Mouse (Mus musculus) neural tube, embryonic 14.5 days (tissue): ENCODE data around the gene Rcan1. TPM values are rescaled to one million over a fixed set of nuclear protein-coding genes. Genes with fewer than 3 reads are reported as not detected.
A peak's percentile ranks its signal among the peaks of the same experiment; 100 is the strongest.

Experiments used
- ATAC-seq: fragments of 200-750 bp; cut with Nextera tagmentation; 2 replicates; pipeline ENCODE4 v1.8.0; 2017; ENCODE audit warnings: low read depth, mild to moderate bottlenecking, moderate TSS enrichment, moderate library complexity
- H3K27ac ChIP-seq: fragments of 300-500 bp; sonication (generic); 2 replicates; pipeline ENCODE4 v1.5.1; 2014; ENCODE audit warnings: low read depth, mild to moderate bottlenecking, control low read depth, low read length, moderate library complexity, mixed read lengths
- H3K27me3 ChIP-seq: fragments of 300-500 bp; sonication (generic); 2 replicates; pipeline ENCODE4 v1.6.1; 2014; ENCODE audit warnings: low read length; ENCODE audit not compliant: control insufficient read depth, insufficient read depth
- H3K36me3 ChIP-seq: fragments of 300-500 bp; sonication (generic); 2 replicates; pipeline ENCODE4 v1.6.1; 2014; ENCODE audit warnings: low read length, mixed read lengths; ENCODE audit not compliant: control insufficient read depth, insufficient read depth
- H3K4me1 ChIP-seq: fragments of 300-500 bp; sonication (generic); 2 replicates; pipeline ENCODE4 v1.6.1; 2014; ENCODE audit warnings: low read length; ENCODE audit not compliant: control insufficient read depth, insufficient read depth
- H3K4me2 ChIP-seq: fragments of 300-500 bp; sonication (generic); 2 replicates; pipeline ENCODE4 v1.6.1; 2014; ENCODE audit warnings: mild to moderate bottlenecking, low read depth, low read length, control low read depth
- H3K4me3 ChIP-seq: fragments of 300-500 bp; sonication (generic); 2 replicates; pipeline ENCODE4 v1.5.1; 2014; ENCODE audit warnings: low read depth, low read length, control low read depth, mixed read lengths
- H3K9ac ChIP-seq: fragments of 300-500 bp; sonication (generic); replicated peaks from 2 replicates; pipeline ENCODE4 v1.6.1; 2014; ENCODE audit warnings: low read depth, mild to moderate bottlenecking, control low read depth, low read length, mixed read lengths
- H3K9me3 ChIP-seq: fragments of 300-500 bp; sonication (generic); 2 replicates; pipeline ENCODE4 v1.6.1; 2016; ENCODE audit warnings: low read length; ENCODE audit not compliant: control insufficient read depth
- WGBS: fragments of 180-500 bp; shearing (Covaris S2); extraction: QIAGEN DNeasy Blood & Tissue Kit; methylation state at CpG from one replicate; pipeline ENCODE4 v1.1.7; 2014; 5-methylcytosine and 5-hydroxymethylcytosine counted together
- polyA plus RNA-seq: library from polyadenylated mRNA; unstranded; fragments of >200 nt; fragmentation: Nextera tagmentation; extraction: Ambion mirVana; gene quantifications from 2 replicates; pipeline ENCODE4 v1.2.1, GENCODE M21; 2014

Gene Rcan1
- polyA plus RNA-seq, 1 experiment from 2014 or later = 70.6 TPM

GRCm38 (mm10) chr16:92387692-92388091, 83.0 kb downstream of the Rcan1 start:
- Histone ChIP-seq H3K4me1 (no peaks in the 10 kb centered on the region), H3K4me3 (no peak overlapping the region), H3K9ac (no peak overlapping the region), H3K36me3 (0 out of 2 replicates have a peak, but pooled peaks cover under 1% of the 10 kb centered on the region), H3K9me3 (no peaks in the 10 kb centered on the region), H3K27me3 (no peaks in the 10 kb centered on the region), H3K4me2 (no peak overlapping the region), H3K27ac (no peak overlapping the region)
- ATAC-seq = no peak
- 74% methylated on average over 10 of the region's 10 CpGs for WGBS

GRCm38 (mm10) chr16:92385062-92385461, 85.6 kb downstream of the Rcan1 start:
- 6% methylated on average over 2 of the region's 2 CpGs for WGBS
- ATAC-seq = no peak
- H3K27ac ChIP-seq = no peak overlapping the region
- H3K27me3 ChIP-seq = no peaks in the 10 kb centered on the region
- no peak overlapping the region for H3K9ac ChIP-seq
- no peak overlapping the region for H3K4me2 ChIP-seq
- H3K4me3 ChIP-seq = no peak overlapping the region
- no peaks in the 10 kb centered on the region for H3K36me3 ChIP-seq
- no peaks in the 10 kb centered on the region for H3K4me1 ChIP-seq
- H3K9me3 ChIP-seq = no peaks in the 10 kb centered on the region

- no peak overlapping the region for H3K4me2 ChIP-seq
- no peaks in the 10 kb centered on the region for H3K4me1 ChIP-seq
- no peak for ATAC-seq
- no peak overlapping the region for H3K9ac ChIP-seq
- no peaks in the 10 kb centered on the region for H3K27me3 ChIP-seq
- H3K27ac ChIP-seq = no peak overlapping the region
- no peaks in the 10 kb centered on the region for H3K36me3 ChIP-seq
- no peaks in the 10 kb centered on the region for H3K9me3 ChIP-seq
- H3K4me3 ChIP-seq = no peak overlapping the region
These were observed 87.3 kb downstream of the Rcan1 start for GRCm38 (mm10) chr16:92383412-92383811.

- Histone ChIP-seq H3K4me1 (no peaks in the 10 kb centered on the region), H3K4me2 (no peak overlapping the region), H3K9ac (no peak overlapping the region), H3K36me3 (no peaks in the 10 kb centered on the region), H3K27me3 (no peaks in the 10 kb centered on the region), H3K9me3 (no peaks in the 10 kb centered on the region), H3K4me3 (no peak overlapping the region), H3K27ac (no peak overlapping the region)
- ATAC-seq = peak; percentile 63; the same call in 1 of the 2 replicates
- WGBS = 37% methylated on average over 6 of the region's 6 CpGs
These were observed 88.2 kb downstream of the Rcan1 start for GRCm38 (mm10) chr16:92382508-92382907.

GRCm38 (mm10) chr16:92381092-92381491, 89.6 kb downstream of the Rcan1 start:
- H3K4me3 ChIP-seq = no peak overlapping the region
- H3K9me3 ChIP-seq = no peaks in the 10 kb centered on the region
- 88% methylated on average over 6 of the region's 6 CpGs for WGBS
- H3K9ac ChIP-seq = no peak overlapping the region
- no peak overlapping the region for H3K27ac ChIP-seq
- H3K4me2 ChIP-seq = no peak overlapping the region
- ATAC-seq = no peak
- no peaks in the 10 kb centered on the region for H3K4me1 ChIP-seq
- no peaks in the 10 kb centered on the region for H3K27me3 ChIP-seq
- no peaks in the 10 kb centered on the region for H3K36me3 ChIP-seq

GRCm38 (mm10) chr16:92376976-92377375, 93.7 kb downstream of the Rcan1 start:
- H3K9me3 ChIP-seq = no peaks in the 10 kb centered on the region
- H3K27ac ChIP-seq = no peak overlapping the region
- 98% methylated on average over 6 of the region's 6 CpGs for WGBS
- no peak for ATAC-seq
- no peak overlapping the region for H3K4me2 ChIP-seq
- no peaks in the 10 kb centered on the region for H3K36me3 ChIP-seq
- H3K27me3 ChIP-seq = no peaks in the 10 kb centered on the region
- H3K4me3 ChIP-seq = no peak overlapping the region
- no peaks in the 10 kb centered on the region for H3K4me1 ChIP-seq
- H3K9ac ChIP-seq = no peak overlapping the region

- H3K9me3 ChIP-seq = no peaks in the 10 kb centered on the region
- H3K9ac ChIP-seq = no peak overlapping the region
- H3K36me3 ChIP-seq = no peaks in the 10 kb centered on the region
- no peak overlapping the region for H3K4me3 ChIP-seq
- ATAC-seq = no peak
- H3K27ac ChIP-seq = no peak overlapping the region
- 61% methylated on average over 5 of the region's 5 CpGs for WGBS
- H3K27me3 ChIP-seq = no peaks in the 10 kb centered on the region
- no peaks in the 10 kb centered on the region for H3K4me1 ChIP-seq
- H3K4me2 ChIP-seq = no peak overlapping the region
These were observed 99.0 kb downstream of the Rcan1 start for GRCm38 (mm10) chr16:92371623-92372022.

GRCm38 (mm10) chr16:92369260-92369659, 101.4 kb downstream of the Rcan1 start:
- H3K36me3 ChIP-seq = no peaks in the 10 kb centered on the region
- H3K9ac ChIP-seq = no peak overlapping the region; the same call in 1 of the 2 replicates
- WGBS = 60% methylated on average over 2 of the region's 2 CpGs

GRCm38 (mm10) chr16:92365477-92365876, 105.2 kb downstream of the Rcan1 start:
- no peak overlapping the region for H3K4me3 ChIP-seq
- WGBS = 71% methylated on average over 7 of the region's 7 CpGs
- H3K9ac ChIP-seq = no peak overlapping the region
- no peak overlapping the region for H3K27ac ChIP-seq
- H3K27me3 ChIP-seq = no peaks in the 10 kb centered on the region
- H3K4me2 ChIP-seq = no peak overlapping the region
- ATAC-seq = no peak
- no peaks in the 10 kb centered on the region for H3K4me1 ChIP-seq
- no peaks in the 10 kb centered on the region for H3K36me3 ChIP-seq
- H3K9me3 ChIP-seq = no peaks in the 10 kb centered on the region

More at GRCm38 (mm10) chr16:92369260-92369659, 101.4 kb downstream of the Rcan1 start:
- no peaks in the 10 kb centered on the region for H3K27me3 ChIP-seq
- H3K4me1 ChIP-seq = no peaks in the 10 kb centered on the region
- no peak overlapping the region for H3K4me3 ChIP-seq
- H3K4me2 ChIP-seq = no peak overlapping the region
- H3K27ac ChIP-seq = no peak overlapping the region
- no peak for ATAC-seq
- no peaks in the 10 kb centered on the region for H3K9me3 ChIP-seq

GRCm38 (mm10) chr16:92360711-92361110, 110.0 kb downstream of the Rcan1 start:
- no peaks in the 10 kb centered on the region for H3K36me3 ChIP-seq
- H3K4me2 ChIP-seq = no peak overlapping the region
- H3K27me3 ChIP-seq = no peaks in the 10 kb centered on the region
- H3K9me3 ChIP-seq = no peaks in the 10 kb centered on the region
- H3K27ac ChIP-seq = no peak overlapping the region
- no peak for ATAC-seq
- H3K9ac ChIP-seq = no peak overlapping the region
- H3K4me3 ChIP-seq = no peak overlapping the region
- H3K4me1 ChIP-seq = no peaks in the 10 kb centered on the region
- 73% methylated on average over 7 of the region's 7 CpGs for WGBS
